Mouse (Mus musculus) CH12.LX (cell line): ENCODE data around the gene Lingo3. TPM values are rescaled to one million over a fixed set of nuclear protein-coding genes. Genes with fewer than 3 reads are reported as not detected.

Experiments used
- DNase-seq: peaks from one replicate; pipeline ENCODE4 v3.0.0-alpha.2; 2013; ENCODE audit errors: extremely low read depth
- H3K27ac ChIP-seq: 2 replicates; pipeline ENCODE4 v1.5.1; 2012; ENCODE audit warnings: low read depth, mild to moderate bottlenecking, control low read depth, moderate library complexity; ENCODE audit not compliant: insufficient read depth
- H3K27me3 ChIP-seq: replicated peaks from 2 replicates; pipeline ENCODE3; 2012; ENCODE audit warnings: inconsistent platforms
- H3K36me3 ChIP-seq, 2 experiments: replicated peaks in 1 of 2; 2 replicates each; pipeline versions ENCODE3 to v1.6.1; 2012; ENCODE audit warnings: inconsistent platforms in 1 of 2, low read length in 1 of 2, mild to moderate bottlenecking in 1 of 2, mixed read lengths in 1 of 2, moderate library complexity in 1 of 2; ENCODE audit not compliant: control insufficient read depth in 1 of 2, insufficient read depth in 1 of 2
- H3K4me1 ChIP-seq, 2 experiments: 2 replicates each; pipeline ENCODE4 v1.6.1; 2012; ENCODE audit warnings: inconsistent platforms in 1 of 2, moderate library complexity in 1 of 2; ENCODE audit not compliant: insufficient read depth in 2 of 2, control insufficient read depth in 1 of 2
- H3K4me2 ChIP-seq: 2 replicates; pipeline ENCODE4 v1.6.1; 2012; ENCODE audit warnings: low read depth, mild to moderate bottlenecking, control low read depth; ENCODE audit not compliant: poor library complexity, insufficient read depth, severe bottlenecking
- H3K4me3 ChIP-seq, 3 experiments: fragments of 150-350 bp in 1 of 3; sonication (generic) in 1 of 3; replicated peaks in 1 of 3; 2 replicates each; pipeline versions ENCODE3 to v1.5.1; 2011 to 2012; ENCODE audit warnings: low read depth in 2 of 3, low read length in 2 of 3, mild to moderate bottlenecking in 2 of 3, moderate library complexity in 2 of 3, control low read depth in 1 of 3, improper control_type of control experiment in 1 of 3, inconsistent platforms in 1 of 3, mixed read lengths in 1 of 3; ENCODE audit not compliant: poor library complexity in 1 of 3
- H3K79me2 ChIP-seq: replicated peaks from 2 replicates; pipeline ENCODE4 v1.6.1; 2012; ENCODE audit warnings: mild to moderate bottlenecking, moderate library complexity; ENCODE audit not compliant: control insufficient read depth, poor library complexity, insufficient read depth, severe bottlenecking; ENCODE audit errors: extremely low read depth
- H3K9ac ChIP-seq: 2 replicates; pipeline ENCODE4 v1.6.1; 2012; ENCODE audit warnings: low read depth, mild to moderate bottlenecking, control low read depth, moderate library complexity; ENCODE audit not compliant: insufficient read depth
- H3K9me3 ChIP-seq: replicated peaks from 2 replicates; pipeline ENCODE3; 2012; ENCODE audit warnings: low read length, inconsistent platforms, mixed read lengths
- BHLHE40 ChIP-seq: IDR thresholded peaks from 2 replicates; pipeline ENCODE4 v1.6.1; 2011; ENCODE audit warnings: mild to moderate bottlenecking, low read depth, low read length, improper control_type of control experiment
- CHD2 ChIP-seq: IDR thresholded peaks from 2 replicates; pipeline ENCODE4 v1.6.1; 2011; ENCODE audit warnings: low read length, improper control_type of control experiment
- CTCF ChIP-seq, 2 experiments: IDR thresholded peaks in 1 of 2; conservative IDR thresholded peaks in 1 of 2; 2 replicates each; pipeline ENCODE4 v1.5.1; 2011 to 2012; ENCODE audit warnings: low read depth in 2 of 2, low read length in 2 of 2, improper control_type of control experiment in 1 of 2, inconsistent platforms in 1 of 2, mild to moderate bottlenecking in 1 of 2, moderate library complexity in 1 of 2
- E2F4 ChIP-seq: IDR thresholded peaks from 2 replicates; pipeline ENCODE4 v1.6.1; 2011; ENCODE audit warnings: low read depth, low read length, improper control_type of control experiment; ENCODE audit not compliant: insufficient replicate concordance
- MAX ChIP-seq: IDR thresholded peaks from 2 replicates; pipeline ENCODE4 v1.6.1; 2011; ENCODE audit warnings: low read length, improper control_type of control experiment
- MAZ ChIP-seq: IDR thresholded peaks from 2 replicates; pipeline ENCODE4 v1.6.1; 2012; ENCODE audit warnings: low read depth, mild to moderate bottlenecking, inconsistent platforms, low read length, improper control_type of control experiment, moderate library complexity
- MEF2A ChIP-seq: IDR thresholded peaks from 2 replicates; pipeline ENCODE4 v1.6.1; 2014; ENCODE audit warnings: low read depth, mild to moderate bottlenecking, inconsistent platforms, low read length, improper control_type of control experiment, borderline replicate concordance
- MXI1 ChIP-seq: IDR thresholded peaks from 2 replicates; pipeline ENCODE4 v1.6.1; 2011; ENCODE audit warnings: mild to moderate bottlenecking, low read depth, low read length, improper control_type of control experiment
- NELFE ChIP-seq: IDR thresholded peaks from 2 replicates; pipeline ENCODE4 v1.6.1; 2011; ENCODE audit warnings: low read depth, low read length, improper control_type of control experiment
- POLR2A ChIP-seq: IDR thresholded peaks from 2 replicates; pipeline ENCODE4 v1.6.1; 2011; ENCODE audit warnings: low read depth, mild to moderate bottlenecking, improper control_type of control experiment, low read length
- RAD21 ChIP-seq: IDR thresholded peaks from 2 replicates; pipeline ENCODE4 v1.6.1; 2011; ENCODE audit warnings: low read depth, mild to moderate bottlenecking, low read length, improper control_type of control experiment, moderate library complexity
- SIN3A ChIP-seq: IDR thresholded peaks from 2 replicates; pipeline ENCODE4 v1.6.1; 2012; ENCODE audit warnings: low read length, improper control_type of control experiment, inconsistent platforms
- TCF12 ChIP-seq: IDR thresholded peaks from 2 replicates; pipeline ENCODE4 v1.6.1; 2014; ENCODE audit warnings: low read depth, mild to moderate bottlenecking, inconsistent platforms, low read length, improper control_type of control experiment
- UBTF ChIP-seq: IDR thresholded peaks from 2 replicates; pipeline ENCODE4 v1.6.1; 2012; ENCODE audit warnings: low read depth, mild to moderate bottlenecking, inconsistent platforms, low read length, improper control_type of control experiment, moderate library complexity
- USF1 ChIP-seq: IDR thresholded peaks from 2 replicates; pipeline ENCODE4 v1.6.1; 2014; ENCODE audit warnings: low read depth, mild to moderate bottlenecking, inconsistent platforms, low read length, improper control_type of control experiment
- ZC3H11A ChIP-seq: IDR thresholded peaks from 2 replicates; pipeline ENCODE4 v1.6.1; 2012; ENCODE audit warnings: low read depth, mild to moderate bottlenecking, inconsistent platforms, low read length, improper control_type of control experiment
- ZMIZ1 ChIP-seq: IDR thresholded peaks from 2 replicates; pipeline ENCODE4 v1.6.1; 2012; ENCODE audit warnings: low read depth, mild to moderate bottlenecking, inconsistent platforms, low read length, improper control_type of control experiment
- dilution Hi-C: fragments of 300-500 bp; cut with MboI; formaldehyde crosslinking; loops from 2 replicates; pipeline ENCODE4 v1.14.3; 2020; ENCODE audit warnings: low sequenced_read_pairs; ENCODE audit not compliant: extremely low pct_unique_long_range_greater_than_20kb, extremely low pct_ligation_motif_present
- in situ Hi-C: fragments of 300-500 bp; cut with MboI; formaldehyde crosslinking; loops from 3 replicates; pipeline ENCODE4 v1.14.3; 2019; ENCODE audit warnings: low sequenced_read_pairs, low pct_ligation_motif_present, low pct_unique_long_range_greater_than_20kb, mixed read lengths
- polyA plus RNA-seq: library from polyadenylated mRNA; unstranded; fragments of >175 nt; gene quantifications from 2 replicates; pipeline ENCODE4 v1.2.1, GENCODE M21; 2012; ENCODE audit warnings: low read depth; ENCODE audit not compliant: insufficient read length
- total RNA-seq, 2 experiments: library from RNA; depleted of rRNA; stranded (reverse); fragments of 300-350 nt in 1 of 2; fragments of >200 nt in 1 of 2; gene quantifications; 2 replicates each; pipeline ENCODE4 v1.2.3; 2012 to 2014

The Lingo3 gene
- total and polyA plus RNA-seq, 3 experiments, result 0.21 TPM; not detected in 2

GRCm38 (mm10) chr10:80807057-80807627, 36.7 kb downstream of the Lingo3 start:
- Histone ChIP-seq H3K27me3 (no peaks in the 10 kb centered on the region), H3K79me2 (no peaks in the 10 kb centered on the region), H3K9ac (no peak overlapping the region), H3K9me3 (peaks cover 5% of the 10 kb centered on the region), H3K27ac (no peak overlapping the region), H3K4me2 (no peak overlapping the region), H3K4me3 (no peak overlapping the region), H3K4me1 (peaks cover 2% of the 10 kb centered on the region in 2 experiments; a peak in 2 of 4 replicates), H3K36me3 (peaks cover 48 to 64% of the 10 kb centered on the region in 2 experiments)
- in situ Hi-C loops (loop anchor here (10.0 kb wide), 1 partner anchor 188 kb away; no protein-coding TSS in a partner anchor), dilution Hi-C loops (no loop called here)
- TF ChIP-seq USF1, result no peak
- no peak for TF ChIP-seq POLR2A
- no peak for TF ChIP-seq NELFE
- no peak for TF ChIP-seq MXI1
- no peak for TF ChIP-seq MAZ
- no peak for TF ChIP-seq RAD21
- TF ChIP-seq MEF2A, result no peak
- TF ChIP-seq E2F4, result no peak
- no peak for TF ChIP-seq SIN3A
- no peak for TF ChIP-seq UBTF
- no peak for TF ChIP-seq ZC3H11A
- no peak for TF ChIP-seq TCF12
- TF ChIP-seq ZMIZ1, result no peak
- no peak for TF ChIP-seq BHLHE40
- TF ChIP-seq CHD2, result no peak
- no peak for TF ChIP-seq MAX
- DNase-seq, result no peak

GRCm38 (mm10) chr10:80806341-80807056, 37.3 kb downstream of the Lingo3 start:
- Histone ChIP-seq H3K79me2 (peaks cover 3% of the 10 kb centered on the region), H3K27me3 (no peaks in the 10 kb centered on the region), H3K4me2 (no peak overlapping the region), H3K9ac (no peak overlapping the region), H3K4me1 (no peaks in the 10 kb centered on the region), H3K9me3 (peaks cover 5% of the 10 kb centered on the region), H3K4me3 (no peak overlapping the region), H3K27ac (no peak overlapping the region), H3K36me3 (peaks cover 55 to 70% of the 10 kb centered on the region in 2 experiments)
- dilution Hi-C loops (no loop called here), in situ Hi-C loops (loop anchor here (10.0 kb wide), 1 partner anchor 188 kb away; no protein-coding TSS in a partner anchor)
- no peak for TF ChIP-seq CTCF (conservative IDR thresholded peaks at IDR 0.05 in 1 of 2, IDR thresholded peaks at IDR 0.05 in 1 of 2; ENCODE audit: low read depth in 2 of 2, low read length in 2 of 2)
- DNase-seq, result no peak
